Mouse (Mus musculus): ENCODE measurements at regions not wholly inside any gene's neighbourhood (a gene's known extent, or its start where the extent isn't known, plus 50 kb on each side); places are given as distances from the start of the nearest gene placed in this dataset.

DNA sequence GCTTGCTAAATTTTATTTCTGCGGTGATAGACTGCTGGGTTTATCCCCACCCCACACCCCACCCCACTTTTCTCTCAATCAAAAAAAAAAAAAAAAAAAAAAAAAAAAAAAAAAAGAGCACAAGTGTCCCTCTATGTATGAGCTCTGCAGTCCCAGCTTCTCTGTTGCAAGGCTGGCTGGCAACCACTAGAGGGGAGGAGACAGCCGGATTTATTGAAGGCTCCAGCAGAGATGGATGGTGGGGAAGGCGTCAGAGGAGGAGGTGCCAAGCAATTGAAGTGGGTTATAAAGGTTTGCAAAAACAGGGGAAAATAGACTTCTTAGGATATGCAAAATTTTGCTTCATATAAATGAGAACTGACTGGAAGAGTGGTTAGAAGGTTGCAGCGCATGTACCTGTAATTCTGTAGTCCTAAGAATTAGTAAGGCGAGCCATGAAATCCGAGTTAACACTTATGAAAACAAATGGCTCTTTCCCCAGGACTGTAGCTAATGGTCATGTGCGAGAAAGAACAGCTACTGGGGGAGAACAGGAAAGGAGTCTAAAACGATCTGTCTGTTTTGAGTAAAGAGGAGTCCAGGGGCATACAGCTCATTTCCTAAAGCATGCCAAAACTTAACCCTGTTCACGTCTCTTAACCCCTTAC is 885.1 kb upstream of the Pou3f3 start:
- peak; percentile 67 to 95 for DNase-seq (ENCODE audit: low spot score in 2 of 2)
- intact Hi-C loops (cut with DNase I): loop anchor here (2.0 to 10.0 kb wide), 8 partner anchors 80 to 964 kb away; partner anchors contain the start of gene Pou3f3

DNA sequence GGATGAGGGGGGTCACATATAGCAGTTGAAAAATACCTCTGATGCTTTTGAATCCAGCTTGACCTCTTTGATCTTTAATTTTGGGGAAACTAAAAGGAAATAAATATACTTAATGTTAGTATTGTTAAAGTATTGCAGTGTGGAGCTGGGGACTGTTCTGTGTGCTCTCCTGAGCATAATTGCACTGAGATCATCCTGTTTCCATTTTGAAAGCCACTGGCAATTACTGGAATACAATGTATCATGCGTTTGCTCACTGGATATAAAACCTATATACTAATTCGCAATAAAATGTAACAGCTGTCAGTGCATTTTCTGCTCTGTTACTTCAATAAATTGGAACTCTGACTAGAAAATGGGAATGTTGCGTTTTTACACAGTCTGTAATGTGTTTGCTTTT is 884.4 kb upstream of the Pou3f3 start:
- intact Hi-C loops (cut with DNase I): loop anchor here (2.0 to 10.0 kb wide), 8 partner anchors 80 to 964 kb away; partner anchors contain the start of gene Pou3f3
- DNase-seq (ENCODE audit: low spot score in 2 of 2): no peak

DNA sequence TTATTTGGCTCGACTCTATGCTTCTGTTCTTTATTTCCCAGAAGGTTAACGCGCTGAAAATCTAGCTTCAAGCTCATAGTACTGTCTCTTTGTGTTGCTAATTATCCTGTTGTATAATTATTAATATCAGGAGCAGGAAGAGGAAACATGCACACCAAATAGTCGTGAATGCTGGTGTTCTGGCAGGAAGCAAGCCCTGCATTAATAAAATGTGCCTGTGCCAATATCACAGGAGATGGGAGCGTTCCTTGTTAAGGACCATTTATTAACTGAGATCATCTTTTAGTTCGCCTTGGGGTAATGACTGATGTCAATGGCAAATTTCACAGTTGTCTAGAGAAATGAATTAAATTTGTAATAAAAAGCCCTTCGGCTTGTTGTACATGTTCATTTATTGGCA is 883.5 kb upstream of the Pou3f3 start:
- intact Hi-C loops (cut with DNase I): loop anchor here (5.0 to 10.0 kb wide), 6 partner anchors 450 to 963 kb away; no protein-coding TSS in a partner anchor
- DNase-seq (ENCODE audit: low spot score in 2 of 2): no peak

DNA sequence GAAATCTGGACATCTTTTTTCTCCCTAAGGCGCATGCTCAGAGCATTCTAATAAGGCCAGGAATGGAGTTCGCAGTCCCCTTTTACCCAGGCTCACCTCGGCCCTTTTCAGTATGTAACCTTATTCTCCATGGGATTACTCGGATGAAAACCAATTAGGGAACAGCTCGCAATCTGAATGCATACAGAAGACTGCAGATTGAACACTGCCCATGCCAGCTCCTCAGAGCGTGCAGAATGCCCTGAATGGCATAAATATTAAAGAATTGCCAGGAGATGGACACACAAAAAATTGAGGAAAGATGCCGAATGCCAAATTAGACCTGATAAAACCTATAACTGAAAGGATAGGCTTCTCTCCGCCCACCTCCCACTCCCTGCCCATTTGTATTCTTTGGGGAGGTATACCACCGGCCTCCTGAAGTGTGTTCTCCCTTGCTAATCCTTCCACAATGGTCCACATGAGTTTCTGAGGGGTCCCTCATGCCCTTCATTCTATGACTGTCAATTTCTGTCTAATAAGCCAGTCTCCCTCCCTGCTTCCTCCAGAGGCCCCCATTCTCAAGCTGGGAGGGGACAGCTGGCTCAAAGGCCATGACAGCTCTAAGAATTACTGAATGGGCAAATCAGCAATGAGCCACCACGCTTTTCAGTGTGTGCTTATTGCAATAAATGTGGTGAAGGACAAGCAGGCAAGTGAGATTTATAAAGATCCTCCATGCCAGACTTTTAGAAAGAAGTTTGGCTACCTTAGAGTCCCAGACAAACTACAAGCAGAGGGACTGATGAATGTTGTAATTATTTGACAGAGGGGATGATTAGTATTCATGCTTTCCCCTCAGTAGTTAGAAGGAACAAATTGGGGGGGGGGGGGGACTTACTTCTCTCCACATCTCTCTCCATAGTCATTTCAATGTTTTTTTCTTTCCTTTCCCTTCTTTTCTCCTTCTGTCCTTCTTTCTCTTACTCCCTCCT is 881.2 kb upstream of the Pou3f3 start:
- no peak for DNase-seq (ENCODE audit: low spot score in 2 of 2)
- intact Hi-C loops (cut with DNase I): loop anchor here (5.0 to 10.0 kb wide), 6 partner anchors 448 to 960 kb away; no protein-coding TSS in a partner anchor

DNA sequence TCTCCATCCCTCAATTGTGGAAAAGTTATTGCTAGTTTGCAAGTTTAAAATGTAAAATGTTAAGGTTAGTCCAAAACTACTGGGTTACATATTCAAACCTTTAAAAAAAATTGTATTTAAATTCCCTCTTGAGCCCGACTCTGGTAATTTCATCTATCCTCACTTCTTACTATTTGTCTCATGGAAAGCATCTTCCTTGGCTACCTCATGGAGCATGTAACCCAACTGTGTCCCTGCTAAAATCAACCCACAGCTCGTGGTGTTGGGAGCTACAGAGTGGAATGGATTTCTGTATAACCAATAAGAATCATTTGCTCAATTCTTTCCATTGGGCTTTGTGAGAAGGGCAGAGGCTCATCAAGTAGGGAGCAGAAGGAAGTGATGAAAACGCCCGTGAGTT is 880.5 kb upstream of the Pou3f3 start:
- DNase-seq (ENCODE audit: low spot score in 2 of 2): no peak
- intact Hi-C loops (cut with DNase I): loop anchor here (10.0 kb wide), 1 partner anchor 960 kb away; no protein-coding TSS in a partner anchor

DNA sequence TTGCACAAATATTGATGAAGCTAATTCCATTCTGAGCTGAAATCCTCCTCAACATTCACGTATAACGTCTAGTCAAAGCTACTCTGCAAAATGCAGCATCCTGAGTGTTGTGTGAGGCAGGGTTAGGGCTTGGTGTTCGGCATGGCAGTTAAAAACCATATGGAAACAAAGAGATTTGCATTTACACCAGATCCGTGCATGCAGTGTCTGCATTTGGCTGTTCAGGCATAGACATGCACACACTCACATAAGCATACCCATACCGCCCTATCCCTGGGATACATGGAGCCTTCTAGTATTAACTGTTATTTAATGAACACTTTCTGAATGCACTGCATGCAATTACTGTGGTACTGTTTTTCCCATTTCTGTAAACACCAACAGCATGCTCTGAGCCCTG is 872.8 kb upstream of the Pou3f3 start:
- intact Hi-C loops (cut with DNase I): no loop called here
- no peak for DNase-seq (ENCODE audit: low spot score in 2 of 2)

DNA sequence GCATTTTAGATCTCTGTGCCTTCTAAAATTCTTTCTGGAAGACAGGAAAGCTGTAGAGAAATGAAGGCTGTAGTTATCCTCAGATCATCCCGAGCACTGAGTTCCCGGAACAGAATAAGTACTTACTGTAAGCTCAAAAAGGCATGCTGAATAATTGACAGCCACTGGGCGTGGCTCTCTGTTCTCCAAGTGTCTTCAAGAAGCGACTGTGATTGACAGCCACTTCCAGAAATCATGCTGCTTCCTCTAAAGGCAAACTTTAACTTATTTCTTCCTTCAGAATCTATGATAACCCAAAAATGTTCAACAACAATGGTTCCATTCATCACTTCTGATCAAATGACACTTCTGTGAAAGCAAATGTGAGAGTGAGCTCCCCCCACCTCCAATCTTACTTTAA is 870.3 kb upstream of the Pou3f3 start:
- no peak for DNase-seq (ENCODE audit: low spot score in 2 of 2)
- intact Hi-C loops (cut with DNase I): no loop called here

DNA sequence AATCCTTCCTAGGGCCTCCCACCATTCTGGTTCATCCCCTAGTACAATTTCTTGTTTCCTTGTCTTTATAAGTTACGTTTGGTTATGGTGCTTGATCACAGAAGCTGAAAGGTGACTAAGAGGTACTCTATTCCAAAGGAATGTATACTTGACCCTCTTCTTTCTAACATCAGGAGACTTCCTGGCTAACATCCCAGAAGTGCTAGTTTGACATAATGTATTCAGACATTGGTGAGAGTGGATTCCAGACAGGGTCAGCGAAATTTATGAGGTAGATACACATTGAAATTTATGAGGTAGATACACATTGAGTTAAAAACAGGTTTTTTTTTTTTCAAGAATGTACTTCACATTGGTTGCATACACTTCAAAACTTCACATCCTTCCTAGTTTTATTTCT is 863.9 kb upstream of the Pou3f3 start:
- DNase-seq (ENCODE audit: low spot score in 2 of 2): no peak
- intact Hi-C loops (cut with DNase I): no loop called here

Measured in left cerebral cortex, postnatal 25 days (tissue).